Mouse (Mus musculus) ovary, postnatal 14 days (tissue): ENCODE measurements around the gene Msantd4.
"Not testable (repeated sequence)": the region's sequence is repeated elsewhere in the genome, so short reads cannot be mapped to it uniquely, and the experiment has no call there.

Source experiments
- DNase-seq: peaks from one replicate; pipeline ENCODE4 v3.0.0; 2022; ENCODE audit warnings: low spot score

Gene Msantd4

DNA sequence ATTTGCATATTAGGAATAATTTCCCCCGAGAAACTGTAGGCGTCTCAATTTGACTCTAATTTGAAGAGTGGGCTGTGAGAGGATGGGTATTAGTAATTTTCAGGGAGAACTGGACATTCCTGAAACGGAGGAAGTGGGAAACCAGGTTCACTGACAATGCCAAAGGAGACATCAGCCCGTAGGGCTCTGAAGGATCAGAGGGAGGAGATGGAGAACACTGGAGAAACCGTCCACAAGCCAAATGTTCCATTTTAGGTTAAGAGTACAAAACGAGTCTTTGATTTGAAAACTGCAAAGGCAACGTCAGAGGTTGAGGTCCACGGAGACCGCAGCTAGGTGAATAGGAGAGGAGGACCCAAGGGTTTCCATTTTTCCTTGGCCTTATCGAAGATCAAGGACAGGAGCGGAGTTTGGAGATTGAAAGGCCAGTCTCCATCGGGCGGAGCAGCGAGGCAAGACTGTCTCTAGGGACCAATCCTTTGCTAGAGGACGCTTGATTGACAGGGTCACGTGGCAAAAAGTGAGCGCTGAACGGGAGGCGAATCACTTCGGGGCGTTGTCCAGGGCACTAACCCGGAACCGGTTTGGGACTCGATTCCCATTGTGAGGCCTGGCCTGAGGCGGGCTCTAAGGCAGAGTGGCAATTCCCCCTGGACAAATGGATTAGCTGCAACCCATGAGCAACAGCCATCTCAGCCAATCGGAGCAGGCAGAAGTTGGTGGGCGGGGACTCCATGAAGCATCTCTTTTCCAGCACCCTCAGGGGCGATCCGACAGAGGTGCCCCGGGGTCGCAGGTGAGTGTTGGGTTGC, at the start of gene Msantd4:
Gene Msantd4 (plus strand): TSS at position 735 of the 812 bp plus-strand sequence.
- DNase-seq: peak; percentile 88

DNA sequence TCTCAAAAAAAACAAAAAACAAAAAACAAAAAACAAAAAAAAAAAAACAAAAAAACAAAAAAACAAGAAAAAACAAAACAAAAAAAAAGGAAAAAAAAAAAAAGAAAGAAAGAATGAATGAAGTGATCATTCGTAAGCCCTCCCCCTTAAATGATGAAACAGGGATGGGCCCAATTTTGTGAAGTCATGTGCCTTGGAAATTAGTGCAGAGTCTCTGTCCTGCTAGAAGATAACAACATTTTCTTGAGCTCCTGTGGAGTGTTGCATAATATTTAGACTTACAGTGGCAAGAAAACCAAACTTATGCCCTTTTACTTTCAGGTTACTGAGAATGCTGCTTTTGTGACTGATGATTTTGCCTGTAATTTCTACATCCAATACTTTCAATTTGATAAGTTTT, 23.2 kb upstream of the Msantd4 start:
- DNase-seq: no peak

DNA sequence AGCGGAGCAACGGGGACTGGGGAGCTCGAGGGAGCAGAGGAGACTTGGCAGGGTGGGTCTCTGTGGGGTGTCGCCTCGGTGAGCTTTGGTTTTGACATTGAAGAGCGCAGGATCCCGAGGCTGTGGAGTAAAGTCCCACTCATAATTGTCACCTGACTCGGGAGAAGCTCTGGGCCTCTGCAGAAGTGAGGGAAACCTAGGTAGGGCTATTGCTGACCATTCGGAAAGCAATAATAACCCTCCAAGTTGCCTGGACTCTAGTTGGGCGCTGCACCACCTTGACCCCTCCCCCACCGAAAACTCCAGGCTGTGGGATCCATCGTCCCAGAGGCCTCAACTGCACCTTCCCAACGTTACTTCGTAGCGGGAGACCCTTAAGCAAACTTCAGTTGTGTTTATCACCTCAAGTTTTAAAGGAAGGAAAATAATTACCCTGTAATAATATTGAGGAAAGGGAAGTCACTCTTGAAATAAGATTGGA, 318 bp downstream of the Msantd4 start:
- DNase-seq: no peak

- DNase-seq: not testable (repeated sequence)
Observed at GRCm38 (mm10) chr9:4400801-4401200, 24.4 kb downstream of the Msantd4 start.
